Mouse (Mus musculus) intestine, postnatal 0 days (tissue): ENCODE data around the gene Ank2. TPM values are rescaled to one million over a fixed set of nuclear protein-coding genes. Genes with fewer than 3 reads are reported as not detected.
"Not testable (repeated sequence)": the region's sequence is repeated elsewhere in the genome, so short reads cannot be mapped to it uniquely, and the experiment has no call there.

Experiments used
- ATAC-seq: fragments of 200-750 bp; cut with Nextera tagmentation; 2 replicates; pipeline ENCODE4 v1.8.0; 2017; ENCODE audit warnings: mild to moderate bottlenecking, moderate TSS enrichment, moderate library complexity
- H3K27ac ChIP-seq: fragments of 300-500 bp; sonication (generic); 2 replicates; pipeline ENCODE4 v1.5.1; 2014; ENCODE audit warnings: mild to moderate bottlenecking, low read depth, low read length, moderate library complexity
- H3K27me3 ChIP-seq: fragments of 300-500 bp; sonication (generic); replicated peaks from 2 replicates; pipeline ENCODE4 v1.6.1; 2014; ENCODE audit warnings: low read length, mixed read lengths; ENCODE audit not compliant: control insufficient read depth, insufficient read depth
- H3K36me3 ChIP-seq: fragments of 300-500 bp; sonication (generic); 2 replicates; pipeline ENCODE4 v1.6.1; 2014; ENCODE audit warnings: mild to moderate bottlenecking, moderate library complexity; ENCODE audit not compliant: control insufficient read depth, insufficient read depth
- H3K4me1 ChIP-seq: fragments of 300-500 bp; sonication (generic); replicated peaks from 2 replicates; pipeline ENCODE4 v1.6.1; 2014; ENCODE audit warnings: antibody characterized with exemption, low read length, mixed read lengths; ENCODE audit not compliant: control insufficient read depth, insufficient read depth
- H3K4me2 ChIP-seq: fragments of 300-500 bp; sonication (generic); replicated peaks from 2 replicates; pipeline ENCODE4 v1.6.1; 2014; ENCODE audit warnings: low read depth, mild to moderate bottlenecking, moderate library complexity
- H3K4me3 ChIP-seq: fragments of 300-500 bp; sonication (generic); 2 replicates; pipeline ENCODE4 v1.5.1; 2014; ENCODE audit warnings: low read depth, low read length
- H3K9ac ChIP-seq: fragments of 300-500 bp; sonication (generic); 2 replicates; pipeline ENCODE4 v1.6.1; 2014; ENCODE audit warnings: mild to moderate bottlenecking, low read depth, low read length
- H3K9me3 ChIP-seq: fragments of 300-500 bp; sonication (generic); 2 replicates; pipeline ENCODE4 v1.6.1; 2016; ENCODE audit warnings: mixed run types; ENCODE audit not compliant: control insufficient read depth
- CTCF ChIP-seq: sonication (generic); IDR thresholded peaks from 2 replicates; pipeline ENCODE4 v1.5.1; 2016; ENCODE audit warnings: low read depth, mild to moderate bottlenecking, control low read depth, antibody characterized with exemption, moderate library complexity
- WGBS: fragments of 180-500 bp; shearing (Covaris S2); extraction: QIAGEN DNeasy Blood & Tissue Kit; methylation state at CpG from one replicate; pipeline ENCODE4 v1.1.7; 2014; 5-methylcytosine and 5-hydroxymethylcytosine counted together
- polyA plus RNA-seq: library from polyadenylated mRNA; unstranded; fragments of >200 nt; fragmentation: Nextera tagmentation; extraction: Ambion mirVana; gene quantifications from 2 replicates; pipeline ENCODE4 v1.2.1, GENCODE M21; 2015

Gene Ank2
- polyA plus RNA-seq, 1 experiment from 2014 or later: 9.0 TPM

DNA sequence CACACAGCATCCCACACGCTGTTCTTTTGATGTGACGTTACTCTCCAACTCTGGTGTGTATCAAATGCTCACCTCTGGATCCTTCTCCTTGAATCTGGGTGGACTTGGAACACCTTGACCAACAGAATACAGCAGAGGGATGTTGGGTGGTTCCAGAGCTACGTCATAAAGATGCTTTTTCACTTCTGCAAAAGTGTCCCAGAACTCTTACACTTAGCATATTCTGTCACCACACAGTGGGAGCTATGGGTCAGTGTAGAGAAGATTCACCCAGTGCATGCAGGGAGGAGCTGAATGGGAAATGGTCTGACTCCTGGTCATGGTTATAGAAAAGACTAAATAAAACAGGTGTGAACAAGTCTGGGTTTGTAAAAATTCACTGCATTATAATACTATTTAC, 6.5 kb downstream of the Ank2 start:
- WGBS: 91% methylated on average over 3 of the region's 3 CpGs
- TF ChIP-seq CTCF: no peak
- H3K4me1 ChIP-seq: no peaks in the 10 kb centered on the region
- H3K9me3 ChIP-seq: no peaks in the 10 kb centered on the region
- no peak overlapping the region for H3K27ac ChIP-seq
- H3K9ac ChIP-seq: no peak overlapping the region
- no peak for ATAC-seq
- no peaks in the 10 kb centered on the region for H3K36me3 ChIP-seq
- no peak overlapping the region for H3K4me2 ChIP-seq
- no peaks in the 10 kb centered on the region; the same call in 1 of the 2 replicates for H3K27me3 ChIP-seq
- H3K4me3 ChIP-seq: no peak overlapping the region

DNA sequence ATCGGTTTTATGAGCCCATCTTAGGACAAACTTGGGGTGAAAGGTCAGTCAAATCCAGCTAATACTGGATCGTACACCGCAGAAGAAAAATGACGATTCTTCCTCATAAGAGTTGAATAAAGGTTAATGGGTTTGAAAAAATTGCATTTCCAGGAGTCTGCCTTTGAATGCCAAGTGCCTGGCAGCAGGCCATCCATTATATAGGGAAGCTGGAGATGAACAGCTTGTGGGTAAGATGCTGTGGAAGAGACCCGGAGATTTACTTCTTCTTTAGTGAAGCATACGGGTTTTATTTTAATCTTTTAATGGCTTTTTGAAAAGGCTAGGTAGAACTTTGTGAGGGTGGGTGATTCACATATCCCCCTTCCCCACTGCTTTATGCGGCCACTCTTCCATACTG, 11.8 kb downstream of the Ank2 start:
- no peak for ATAC-seq
- no peak overlapping the region for H3K27ac ChIP-seq
- H3K9ac ChIP-seq: no peak overlapping the region
- TF ChIP-seq CTCF: no peak
- H3K4me3 ChIP-seq: no peak overlapping the region
- H3K36me3 ChIP-seq: no peaks in the 10 kb centered on the region
- H3K4me2 ChIP-seq: no peak overlapping the region
- WGBS: 70% methylated on average over 7 of the region's 7 CpGs
- no peaks in the 10 kb centered on the region for H3K27me3 ChIP-seq
- no peaks in the 10 kb centered on the region for H3K9me3 ChIP-seq
- no peaks in the 10 kb centered on the region for H3K4me1 ChIP-seq

DNA sequence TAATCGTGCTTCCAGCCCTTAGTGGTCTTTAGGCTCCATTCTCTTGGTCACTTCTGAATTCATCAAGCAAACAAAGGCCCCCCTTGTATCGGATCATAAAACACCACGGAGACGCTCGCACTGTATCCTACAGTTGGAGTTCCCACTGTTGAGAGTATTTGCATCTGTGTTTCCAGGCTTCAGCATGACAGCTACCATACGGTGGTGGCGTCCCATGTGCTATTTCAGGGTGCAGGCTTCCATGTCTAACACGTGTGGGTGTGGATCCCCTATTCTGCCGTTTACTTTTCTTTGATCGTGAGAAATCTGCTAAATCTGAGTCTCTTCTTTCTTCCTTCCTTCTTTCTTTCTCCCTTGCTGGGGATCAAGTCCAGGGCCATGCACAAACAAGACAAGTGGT, 14.0 kb downstream of the Ank2 start:
- no peak for ATAC-seq
- Histone ChIP-seq H3K4me3 (no peak overlapping the region), H3K36me3 (no peaks in the 10 kb centered on the region), H3K27me3 (no peaks in the 10 kb centered on the region), H3K27ac (no peak overlapping the region), H3K4me1 (no peaks in the 10 kb centered on the region), H3K9ac (no peak overlapping the region), H3K4me2 (no peak overlapping the region), H3K9me3 (no peaks in the 10 kb centered on the region)
- WGBS: 84% methylated on average over 10 of the region's 10 CpGs
- no peak for TF ChIP-seq CTCF

DNA sequence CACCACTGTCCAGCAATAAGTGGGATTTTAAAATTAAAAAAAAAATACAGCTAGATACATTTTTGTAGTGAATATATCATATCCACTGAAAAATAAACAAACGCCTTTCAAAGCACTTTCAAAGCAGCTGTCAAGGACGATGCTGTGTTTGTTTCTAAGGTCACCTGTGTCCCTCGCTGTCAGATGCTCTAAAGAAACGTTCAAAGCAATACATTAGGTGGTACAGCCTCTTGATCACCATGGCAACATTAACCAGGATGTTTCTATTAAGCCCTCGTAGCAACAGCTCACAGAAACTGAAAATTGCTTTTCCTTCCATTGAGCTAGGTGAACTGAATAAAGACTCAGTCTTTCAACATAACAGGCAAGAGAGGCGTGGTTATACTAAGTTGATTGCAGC, 17.5 kb downstream of the Ank2 start:
- TF ChIP-seq CTCF: no peak
- 68% methylated on average over 6 of the region's 6 CpGs for WGBS
- no peak for ATAC-seq

DNA sequence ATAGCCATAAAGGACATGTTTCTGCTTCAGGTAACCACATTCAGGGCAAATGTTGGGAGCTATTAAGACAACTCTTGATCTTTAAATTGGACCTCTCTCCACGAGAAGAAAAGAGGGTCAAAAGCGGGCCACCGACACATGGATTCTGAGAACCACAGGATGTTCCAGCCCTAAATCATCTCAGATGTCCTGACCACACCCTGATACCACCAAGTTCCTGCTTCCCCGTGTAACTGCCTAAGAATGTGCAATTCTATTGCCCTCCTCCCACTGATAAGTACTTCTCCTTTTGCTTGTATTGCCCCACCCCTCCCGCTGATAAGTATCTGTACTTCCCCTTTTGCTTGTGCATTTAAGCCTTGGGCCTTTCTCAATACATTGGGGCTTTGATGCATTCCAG, 18.8 kb downstream of the Ank2 start:
- H3K27me3 ChIP-seq, H3K9ac ChIP-seq, H3K36me3 ChIP-seq, H3K4me3 ChIP-seq, H3K9me3 ChIP-seq, ATAC-seq, H3K27ac ChIP-seq, H3K4me1 ChIP-seq, H3K4me2 ChIP-seq: not testable (repeated sequence)
- 41% methylated on average over 5 of the region's 5 CpGs for WGBS

More for the DNA sequence above, 17.5 kb downstream of the Ank2 start:
- Histone ChIP-seq H3K27me3 (no peaks in the 10 kb centered on the region), H3K9me3 (no peaks in the 10 kb centered on the region), H3K4me3 (no peak overlapping the region), H3K36me3 (no peaks in the 10 kb centered on the region), H3K4me2 (no peak overlapping the region), H3K4me1 (no peaks in the 10 kb centered on the region), H3K9ac (no peak overlapping the region), H3K27ac (no peak overlapping the region)

DNA sequence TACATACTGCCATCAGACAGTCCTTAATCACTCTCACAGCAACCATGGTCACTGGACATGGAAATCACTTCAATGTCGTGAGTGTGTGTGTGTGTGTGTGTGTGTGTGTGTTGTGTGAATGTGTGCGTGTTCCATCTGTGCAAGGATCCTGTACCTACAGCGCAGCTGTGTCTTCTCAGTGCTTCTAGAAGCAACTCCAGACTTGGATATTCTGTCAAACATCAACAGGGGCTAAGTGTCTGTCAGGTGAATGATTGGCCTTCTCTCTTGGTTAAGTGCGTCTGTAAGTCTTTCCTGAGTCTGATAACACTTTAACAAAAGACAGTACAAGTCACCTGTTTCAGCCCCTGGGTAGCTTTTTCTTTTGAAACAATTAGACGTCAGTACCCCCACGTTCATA, 25.0 kb downstream of the Ank2 start:
- Histone ChIP-seq H3K9me3 (no peaks in the 10 kb centered on the region), H3K4me2 (no peak overlapping the region), H3K27ac (no peak overlapping the region), H3K4me3 (no peak overlapping the region), H3K9ac (no peak overlapping the region), H3K27me3 (no peaks in the 10 kb centered on the region), H3K36me3 (no peaks in the 10 kb centered on the region), H3K4me1 (no peaks in the 10 kb centered on the region)
- 46% methylated on average over 6 of the region's 6 CpGs for WGBS
- ATAC-seq: no peak
- no peak for TF ChIP-seq CTCF

DNA sequence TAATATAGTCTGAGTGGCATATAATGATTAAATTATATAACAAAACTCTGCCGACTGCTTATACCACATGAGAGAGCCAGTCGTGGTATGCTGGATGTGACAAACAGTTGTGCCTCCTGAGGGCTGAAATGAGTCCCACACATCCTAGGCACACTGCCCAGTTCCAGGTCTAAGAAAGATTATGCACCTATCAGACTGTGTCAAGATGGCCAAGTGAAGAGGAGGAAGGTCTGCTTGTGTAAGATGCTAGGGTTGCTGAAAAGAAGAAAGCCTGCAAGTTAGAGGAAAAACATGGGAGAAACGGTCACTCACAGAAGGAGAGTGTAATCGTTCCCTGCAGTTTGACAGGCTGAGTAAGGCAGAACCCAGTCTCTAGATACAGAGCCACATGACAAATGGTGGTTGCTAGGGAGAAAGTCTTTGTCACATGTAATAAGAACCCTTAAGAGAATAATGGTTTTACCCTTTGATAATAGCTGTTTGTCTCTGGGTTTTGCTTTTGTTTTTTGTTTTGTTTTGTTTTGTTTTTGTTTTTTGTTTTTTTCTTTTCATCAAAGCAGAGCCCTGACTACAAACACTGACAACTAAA, 29.9 kb downstream of the Ank2 start:
- H3K4me3 ChIP-seq: no peak overlapping the region
- no peak overlapping the region for H3K4me2 ChIP-seq
- no peaks in the 10 kb centered on the region for H3K27me3 ChIP-seq
- H3K9me3 ChIP-seq: no peaks in the 10 kb centered on the region
- H3K36me3 ChIP-seq: no peaks in the 10 kb centered on the region
- no peak for ATAC-seq
- no peak overlapping the region for H3K9ac ChIP-seq
- TF ChIP-seq CTCF: no peak
- WGBS: 55% methylated on average over 4 of the region's 4 CpGs
- no peaks in the 10 kb centered on the region for H3K4me1 ChIP-seq
- no peak overlapping the region for H3K27ac ChIP-seq
